Mouse (Mus musculus): ENCODE measurements around the gene Acap2. TPM values are rescaled to one million over a fixed set of nuclear protein-coding genes. Genes with fewer than 3 reads are reported as not detected.
A peak's percentile ranks its signal among the peaks of the same experiment; 100 is the strongest.

Gene Acap2
- polyA plus RNA-seq, 1 experiment from 2014 or later = 24.0 TPM

DNA sequence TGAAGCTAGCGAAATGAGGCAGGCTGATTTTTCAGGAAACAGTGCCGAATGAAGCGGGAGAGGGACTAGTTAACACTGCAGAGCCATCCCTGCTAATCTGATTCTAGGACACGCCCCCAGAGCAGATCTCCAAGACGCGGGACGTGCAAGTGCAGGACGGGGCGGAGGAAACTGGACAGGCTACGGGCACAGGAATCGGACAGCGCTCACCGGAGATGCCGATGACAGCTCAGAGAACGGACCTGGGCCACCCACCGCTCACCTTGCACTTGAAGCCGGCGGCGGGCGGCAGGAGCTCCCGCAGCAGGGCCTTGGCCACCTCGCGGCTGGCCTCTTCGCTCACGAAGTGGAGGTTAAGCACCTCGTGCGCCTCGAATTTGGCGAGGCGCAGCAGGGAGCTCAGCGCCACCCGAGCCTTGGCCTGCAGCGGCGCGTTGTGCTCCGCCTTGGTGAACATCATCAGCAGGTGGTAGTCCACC is 120.4 kb downstream of the Acap2 start:
- peak overlapping the region; percentile 68 for H3K9ac ChIP-seq
- H3K4me3 ChIP-seq (replicated peaks) = peak overlapping the region; percentile 82
- WGBS = under 1% methylated on average over 36 of the region's 36 CpGs
- H3K27me3 ChIP-seq = no peaks in the 10 kb centered on the region
- peak; percentile 75 for ATAC-seq (ENCODE audit: insufficient number of reproducible peaks, low FRiP score, low TSS enrichment, low read depth)
- H3K4me1 ChIP-seq = peaks cover 25% of the 10 kb centered on the region
- H3K27ac ChIP-seq (replicated peaks) = peak overlapping the region; percentile 94
- H3K4me2 ChIP-seq (replicated peaks) = peak overlapping the region; percentile 78
- 0 out of 2 replicates have a peak, but pooled peaks cover 7% of the 10 kb centered on the region for H3K36me3 ChIP-seq
- no peaks in the 10 kb centered on the region for H3K9me3 ChIP-seq (replicated peaks)

DNA sequence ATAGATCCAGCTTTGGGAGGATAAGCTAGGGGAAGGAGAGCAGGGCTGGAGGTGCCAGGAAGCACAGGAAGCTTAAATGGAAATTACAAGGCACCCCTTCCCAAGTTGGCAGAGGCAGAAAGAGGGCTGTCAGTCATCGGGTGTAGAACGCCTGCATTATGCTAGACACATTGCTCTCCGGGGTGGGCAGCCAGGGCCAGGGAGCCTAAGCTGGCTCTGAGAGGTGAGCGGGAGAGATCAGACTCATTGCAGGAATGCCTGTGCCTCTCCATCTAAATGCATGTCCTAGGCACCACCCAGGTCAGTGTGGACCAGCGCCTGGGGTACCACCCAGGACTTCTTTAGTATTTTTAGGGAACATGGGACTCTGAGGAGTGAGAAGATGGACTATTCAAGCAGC is 123.6 kb downstream of the Acap2 start:
- no peak overlapping the region for H3K4me3 ChIP-seq (replicated peaks)
- H3K4me1 ChIP-seq = peaks cover 26% of the 10 kb centered on the region
- no peak overlapping the region for H3K4me2 ChIP-seq (replicated peaks)
- 91% methylated on average over 5 of the region's 5 CpGs for WGBS
- H3K27me3 ChIP-seq = no peaks in the 10 kb centered on the region
- ATAC-seq (ENCODE audit: insufficient number of reproducible peaks, low FRiP score, low TSS enrichment, low read depth) = no peak
- H3K27ac ChIP-seq (replicated peaks) = no peak overlapping the region
- 0 out of 2 replicates have a peak, but pooled peaks cover 7% of the 10 kb centered on the region for H3K36me3 ChIP-seq
- no peaks in the 10 kb centered on the region for H3K9me3 ChIP-seq (replicated peaks)
- H3K9ac ChIP-seq = no peak overlapping the region

DNA sequence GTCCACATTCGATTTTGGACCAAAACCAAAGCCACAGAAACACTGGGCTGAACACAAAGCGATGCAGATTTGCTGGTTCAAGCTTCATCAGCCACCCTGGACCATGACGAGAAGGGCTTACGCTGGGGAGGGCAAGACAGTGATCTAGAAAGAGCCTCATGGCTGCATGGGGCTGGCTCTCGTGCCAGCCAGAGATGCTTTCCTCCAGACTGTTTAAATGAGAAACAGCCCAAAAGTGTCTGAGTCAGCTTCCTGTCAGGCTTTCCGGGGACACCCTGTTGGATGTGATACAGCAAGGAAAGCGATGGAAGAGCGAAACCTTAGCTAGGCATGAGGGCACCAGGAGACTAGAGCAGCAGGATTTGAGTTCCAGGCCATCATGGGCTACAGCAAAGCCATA is 124.6 kb downstream of the Acap2 start:
- no peak for ATAC-seq (ENCODE audit: insufficient number of reproducible peaks, low FRiP score, low TSS enrichment, low read depth)

GRCm38 (mm10) chr16:31074324-31074908 is 126.6 kb downstream of the Acap2 start:
- ATAC-seq (ENCODE audit: insufficient number of reproducible peaks, low FRiP score, low TSS enrichment, low read depth) = no peak
- H3K27me3 ChIP-seq = no peaks in the 10 kb centered on the region
- 0 out of 2 replicates have a peak, but pooled peaks cover 7% of the 10 kb centered on the region for H3K36me3 ChIP-seq
- H3K27ac ChIP-seq (replicated peaks) = no peak overlapping the region
- H3K4me2 ChIP-seq (replicated peaks) = no peak overlapping the region
- peaks cover 31% of the 10 kb centered on the region for H3K4me1 ChIP-seq
- no peak overlapping the region for H3K9ac ChIP-seq
- WGBS = 70% methylated on average over 3 of the region's 3 CpGs
- H3K4me3 ChIP-seq (replicated peaks) = no peak overlapping the region
- H3K9me3 ChIP-seq (replicated peaks) = no peaks in the 10 kb centered on the region

More for the DNA sequence above, 124.6 kb downstream of the Acap2 start:
- H3K27ac ChIP-seq (replicated peaks) = no peak overlapping the region; the same call in 1 of the 2 replicates
- no peak overlapping the region for H3K4me3 ChIP-seq (replicated peaks)
- H3K9me3 ChIP-seq (replicated peaks) = no peaks in the 10 kb centered on the region
- WGBS = 58% methylated on average over 8 of the region's 8 CpGs
- H3K4me2 ChIP-seq (replicated peaks) = no peak overlapping the region
- no peaks in the 10 kb centered on the region for H3K27me3 ChIP-seq
- H3K4me1 ChIP-seq = peaks cover 23% of the 10 kb centered on the region
- H3K9ac ChIP-seq = no peak overlapping the region
- H3K36me3 ChIP-seq = 0 out of 2 replicates have a peak, but pooled peaks cover 7% of the 10 kb centered on the region

DNA sequence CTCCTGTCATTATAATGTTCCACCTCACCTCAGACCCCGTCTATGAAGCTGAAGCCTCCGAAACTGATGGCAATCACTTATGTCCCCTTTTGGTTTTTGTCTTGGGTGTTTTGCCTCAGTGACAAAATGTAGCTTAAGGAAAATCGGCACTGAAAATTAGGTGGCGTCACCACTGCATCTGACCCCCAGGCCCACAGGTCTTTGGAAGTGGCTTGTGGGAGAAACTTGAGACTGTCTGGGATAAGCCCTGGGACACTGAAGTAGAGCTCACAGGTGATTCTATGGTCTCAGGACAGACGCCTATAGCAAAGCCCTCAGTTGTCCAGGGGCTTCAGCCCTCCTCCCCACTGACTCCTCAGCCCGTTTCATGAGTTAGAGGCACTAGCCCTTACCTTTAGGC is 129.3 kb downstream of the Acap2 start:
- Histone ChIP-seq H3K36me3 (no peaks in the 10 kb centered on the region), H3K27ac (replicated peaks) (no peak overlapping the region), H3K9ac (no peak overlapping the region), H3K4me3 (replicated peaks) (no peak overlapping the region), H3K27me3 (no peaks in the 10 kb centered on the region), H3K4me1 (peaks cover 36% of the 10 kb centered on the region), H3K9me3 (replicated peaks) (no peaks in the 10 kb centered on the region), H3K4me2 (replicated peaks) (no peak overlapping the region)
- no peak for ATAC-seq (ENCODE audit: insufficient number of reproducible peaks, low FRiP score, low TSS enrichment, low read depth)
- 82% methylated on average over 6 of the region's 6 CpGs for WGBS

GRCm38 (mm10) chr16:31070358-31071133 is 130.5 kb downstream of the Acap2 start:
- 15% methylated on average over 20 of the region's 21 CpGs for WGBS
- H3K9me3 ChIP-seq (replicated peaks) = no peaks in the 10 kb centered on the region
- H3K9ac ChIP-seq = no peak overlapping the region
- peaks cover 30% of the 10 kb centered on the region for H3K4me1 ChIP-seq
- H3K27ac ChIP-seq (replicated peaks) = no peak overlapping the region
- peak; percentile 31; the same call in 1 of the 2 replicates for ATAC-seq (ENCODE audit: insufficient number of reproducible peaks, low FRiP score, low TSS enrichment, low read depth)
- no peak overlapping the region for H3K4me3 ChIP-seq (replicated peaks)
- no peaks in the 10 kb centered on the region for H3K36me3 ChIP-seq
- H3K4me2 ChIP-seq (replicated peaks) = peak overlapping the region; percentile 36
- no peaks in the 10 kb centered on the region for H3K27me3 ChIP-seq

DNA sequence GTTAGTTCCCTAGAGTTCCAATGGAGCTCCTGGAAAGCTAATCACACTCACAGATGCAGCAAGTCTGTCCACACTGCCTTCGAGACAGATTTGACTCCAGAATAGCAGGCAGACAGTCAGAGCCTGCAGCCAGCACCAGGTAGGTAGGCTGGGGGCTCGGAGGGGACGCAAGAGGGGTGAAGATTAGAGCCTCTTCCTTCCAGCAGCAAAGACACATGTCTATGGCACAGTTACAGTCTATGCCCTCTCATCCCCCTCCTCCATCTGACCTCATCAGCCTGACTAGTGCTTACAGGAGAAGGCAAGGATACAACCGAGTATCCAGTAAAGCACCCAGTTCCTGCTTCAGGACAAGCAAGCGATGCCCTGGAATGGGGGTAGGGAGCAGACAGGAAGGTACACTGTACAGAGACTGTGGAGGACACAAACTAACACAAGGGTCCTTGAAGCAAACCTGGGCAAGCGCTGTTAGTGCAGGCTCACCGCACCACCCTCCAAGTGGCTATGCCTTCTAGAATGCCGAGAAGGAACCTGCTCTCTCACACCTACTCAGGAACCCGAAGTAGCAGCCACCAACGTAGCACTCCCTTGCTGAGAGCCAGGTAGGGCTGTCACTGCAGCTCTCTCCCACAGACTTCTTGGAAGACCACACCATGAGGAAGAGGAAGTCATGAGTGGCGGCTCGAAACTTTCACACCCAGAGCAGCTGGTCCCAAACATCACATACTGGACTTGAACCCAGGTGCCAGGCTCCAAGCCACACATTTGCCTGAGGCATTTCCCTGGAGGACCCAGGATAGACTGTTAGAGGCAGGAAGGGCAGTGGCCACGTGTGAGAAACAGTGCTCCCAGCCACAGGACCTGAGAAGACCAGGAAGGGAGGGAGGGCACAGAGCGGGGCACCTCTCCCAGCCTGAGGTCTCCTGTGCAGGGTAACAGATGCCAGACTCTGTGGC is 131.6 kb downstream of the Acap2 start:
- ATAC-seq (ENCODE audit: insufficient number of reproducible peaks, low FRiP score, low TSS enrichment, low read depth) = no peak
- WGBS = 79% methylated on average over 14 of the region's 14 CpGs
- no peak overlapping the region for H3K4me2 ChIP-seq (replicated peaks)
- no peaks in the 10 kb centered on the region for H3K36me3 ChIP-seq
- H3K9me3 ChIP-seq (replicated peaks) = no peaks in the 10 kb centered on the region
- peaks cover 30% of the 10 kb centered on the region for H3K4me1 ChIP-seq
- H3K9ac ChIP-seq = no peak overlapping the region
- H3K4me3 ChIP-seq (replicated peaks) = no peak overlapping the region
- H3K27me3 ChIP-seq = no peaks in the 10 kb centered on the region
- H3K27ac ChIP-seq (replicated peaks) = no peak overlapping the region

GRCm38 (mm10) chr16:31068280-31068679 is 132.8 kb downstream of the Acap2 start:
- no peak overlapping the region for H3K4me2 ChIP-seq (replicated peaks)
- no peak overlapping the region for H3K4me3 ChIP-seq (replicated peaks)
- H3K9ac ChIP-seq = no peak overlapping the region
- no peak overlapping the region for H3K27ac ChIP-seq (replicated peaks)
- no peaks in the 10 kb centered on the region for H3K36me3 ChIP-seq
- no peak for ATAC-seq (ENCODE audit: insufficient number of reproducible peaks, low FRiP score, low TSS enrichment, low read depth)
- H3K27me3 ChIP-seq = no peaks in the 10 kb centered on the region
- H3K9me3 ChIP-seq (replicated peaks) = no peaks in the 10 kb centered on the region
- H3K4me1 ChIP-seq = peaks cover 30% of the 10 kb centered on the region
- 81% methylated on average over 7 of the region's 7 CpGs for WGBS

DNA sequence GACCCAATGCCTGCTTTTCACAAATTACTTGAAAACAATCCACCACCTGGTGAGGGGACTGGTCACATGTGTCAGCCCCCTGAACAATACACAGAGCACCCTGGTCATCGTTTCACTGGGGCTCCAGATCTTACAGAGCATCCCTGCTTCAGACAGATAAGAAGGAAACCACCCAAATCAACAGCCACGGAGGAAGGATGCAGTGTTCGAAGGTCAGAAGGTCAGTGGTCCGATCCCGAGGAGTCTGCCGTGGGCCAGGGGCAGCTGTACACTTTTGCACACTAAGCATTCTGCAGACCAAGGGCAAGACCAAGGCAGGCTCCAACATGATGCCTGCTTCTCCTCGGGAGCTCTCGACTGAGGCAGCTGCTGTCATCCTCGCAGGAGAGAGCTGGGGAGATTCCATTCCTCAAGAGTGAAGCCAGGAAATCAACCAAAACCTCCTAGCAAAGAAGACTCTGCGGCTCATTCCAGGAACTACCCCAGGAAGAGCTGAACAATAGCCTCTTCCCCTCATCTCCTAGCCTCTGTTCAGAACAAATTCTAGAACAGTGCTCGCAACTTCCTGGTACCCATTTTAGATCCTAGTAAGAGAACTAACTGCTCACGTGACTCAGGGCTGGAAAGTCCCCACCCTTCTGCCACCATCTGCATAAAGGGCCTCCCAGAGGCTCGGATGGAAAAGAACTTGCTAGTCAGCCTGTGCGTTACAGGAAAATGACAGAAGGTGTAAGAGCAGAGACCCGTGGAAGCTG is 134.5 kb downstream of the Acap2 start:
- H3K9me3 ChIP-seq (replicated peaks) = no peaks in the 10 kb centered on the region
- no peak overlapping the region for H3K4me3 ChIP-seq (replicated peaks)
- 0 out of 2 replicates have a peak overlapping the region, but pooled peaks have one; percentile 10 for H3K4me2 ChIP-seq (replicated peaks)
- no peak overlapping the region for H3K9ac ChIP-seq
- H3K4me1 ChIP-seq = peaks cover 36% of the 10 kb centered on the region
- H3K27me3 ChIP-seq = no peaks in the 10 kb centered on the region
- H3K36me3 ChIP-seq = no peaks in the 10 kb centered on the region
- H3K27ac ChIP-seq (replicated peaks) = peak overlapping the region; percentile 60; the same call in 1 of the 2 replicates
- ATAC-seq (ENCODE audit: insufficient number of reproducible peaks, low FRiP score, low TSS enrichment, low read depth) = no peak
- WGBS = 45% methylated on average over 15 of the region's 15 CpGs

- Histone ChIP-seq H3K4me3 (replicated peaks) (no peak overlapping the region), H3K9me3 (replicated peaks) (no peaks in the 10 kb centered on the region)
- 91% methylated on average over 6 of the region's 6 CpGs for WGBS
These were observed 136.3 kb downstream of the Acap2 start for GRCm38 (mm10) chr16:31064782-31065181.

More at GRCm38 (mm10) chr16:31064782-31065181, 136.3 kb downstream of the Acap2 start:
- H3K27ac ChIP-seq (replicated peaks) = no peak overlapping the region
- H3K9ac ChIP-seq = no peak overlapping the region
- no peaks in the 10 kb centered on the region for H3K27me3 ChIP-seq
- ATAC-seq (ENCODE audit: insufficient number of reproducible peaks, low FRiP score, low TSS enrichment, low read depth) = no peak
- no peaks in the 10 kb centered on the region for H3K36me3 ChIP-seq
- H3K4me2 ChIP-seq (replicated peaks) = no peak overlapping the region
- peaks cover 27% of the 10 kb centered on the region for H3K4me1 ChIP-seq

Measured in embryonic facial prominence, embryonic 15.5 days (tissue).